Mouse (Mus musculus): ENCODE measurements around the gene Kcnh4. TPM values are rescaled to one million over a fixed set of nuclear protein-coding genes. Genes with fewer than 3 reads are reported as not detected.

Gene Kcnh4
- polyA plus RNA-seq, 1 experiment from 2014 or later: 0.12 TPM

GRCm38 (mm10) chr11:100769980-100770379, 10.2 kb upstream of the Kcnh4 start:
- Histone ChIP-seq H3K27me3 (replicated peaks; ENCODE audit: control insufficient read depth, insufficient read depth, low read length) (no peaks in the 10 kb centered on the region), H3K36me3 (ENCODE audit: control insufficient read depth, insufficient read depth) (no peaks in the 10 kb centered on the region), H3K9ac (ENCODE audit: low read depth, low read length) (0 out of 2 replicates have a peak overlapping the region, but pooled peaks have one; percentile 54), H3K4me2 (replicated peaks; ENCODE audit: low read depth) (peak overlapping the region; percentile 67), H3K9me3 (ENCODE audit: control insufficient read depth) (no peaks in the 10 kb centered on the region), H3K4me1 (replicated peaks; ENCODE audit: control insufficient read depth, insufficient read depth, low read length) (no peaks in the 10 kb centered on the region), H3K27ac (ENCODE audit: low read depth, low read length) (no peak overlapping the region), H3K4me3 (ENCODE audit: low read depth, low read length) (peak overlapping the region; percentile 58)
- no peak for TF ChIP-seq CTCF (IDR thresholded peaks at IDR 0.05; ENCODE audit: low read depth)
- 51% methylated on average over 6 of the region's 6 CpGs for WGBS
- no peak for ATAC-seq

DNA sequence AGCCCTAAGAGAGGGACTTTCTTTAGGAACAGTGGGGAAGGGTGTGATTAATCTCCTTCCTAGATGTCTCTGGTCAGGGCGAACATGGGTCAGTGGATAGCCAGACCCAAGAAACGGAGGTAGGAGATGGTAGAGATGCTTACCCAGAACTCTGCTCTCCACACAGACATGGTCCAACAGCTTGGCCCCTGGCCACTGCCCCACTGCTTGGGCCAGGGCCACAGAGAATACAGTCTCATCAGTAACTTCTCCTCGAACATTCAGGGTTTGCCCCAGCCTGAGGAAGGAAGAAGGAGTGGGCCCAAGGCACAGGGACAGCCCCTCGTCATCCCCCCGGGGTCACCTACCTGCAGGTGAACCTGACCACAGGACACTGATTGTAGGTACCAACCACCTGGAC, 8.1 kb upstream of the Kcnh4 start:
- Histone ChIP-seq H3K9me3 (ENCODE audit: control insufficient read depth) (no peaks in the 10 kb centered on the region), H3K27me3 (replicated peaks; ENCODE audit: control insufficient read depth, insufficient read depth, low read length) (no peaks in the 10 kb centered on the region), H3K36me3 (ENCODE audit: control insufficient read depth, insufficient read depth) (no peaks in the 10 kb centered on the region), H3K27ac (ENCODE audit: low read depth, low read length) (no peak overlapping the region), H3K4me1 (replicated peaks; ENCODE audit: control insufficient read depth, insufficient read depth, low read length) (no peaks in the 10 kb centered on the region), H3K4me2 (replicated peaks; ENCODE audit: low read depth) (no peak overlapping the region), H3K4me3 (ENCODE audit: low read depth, low read length) (no peak overlapping the region), H3K9ac (ENCODE audit: low read depth, low read length) (no peak overlapping the region)
- no peak for ATAC-seq
- WGBS: 88% methylated on average over 5 of the region's 5 CpGs
- TF ChIP-seq CTCF (IDR thresholded peaks at IDR 0.05; ENCODE audit: low read depth): no peak

- 79% methylated on average over 9 of the region's 9 CpGs for WGBS
- TF ChIP-seq CTCF (IDR thresholded peaks at IDR 0.05; ENCODE audit: low read depth): no peak
Measured at GRCm38 (mm10) chr11:100766726-100767125, 7.0 kb upstream of the Kcnh4 start.

GRCm38 (mm10) chr11:100762831-100763230, 3.1 kb upstream of the Kcnh4 start, which contains the start of gene Hcrt:
Hcrt (minus strand) TSS chr11:100762931.
- Histone ChIP-seq H3K36me3 (ENCODE audit: control insufficient read depth, insufficient read depth) (no peaks in the 10 kb centered on the region), H3K4me3 (ENCODE audit: low read depth, low read length) (peak within 1 kb of the TSS; percentile 47), H3K27ac (ENCODE audit: low read depth, low read length) (no peak within 1 kb of the TSS), H3K4me1 (replicated peaks; ENCODE audit: control insufficient read depth, insufficient read depth, low read length) (no peaks in the 10 kb centered on the region; the same call in 1 of the 2 replicates), H3K27me3 (replicated peaks; ENCODE audit: control insufficient read depth, insufficient read depth, low read length) (peaks cover 22% of the 10 kb centered on the region), H3K9me3 (ENCODE audit: control insufficient read depth) (no peaks in the 10 kb centered on the region), H3K4me2 (replicated peaks; ENCODE audit: low read depth) (peak within 1 kb of the TSS; percentile 76), H3K9ac (ENCODE audit: low read depth, low read length) (peak within 1 kb of the TSS; percentile 38)
- TF ChIP-seq CTCF (IDR thresholded peaks at IDR 0.05; ENCODE audit: low read depth): no peak
- WGBS: 91% methylated on average over 7 of the region's 7 CpGs
- ATAC-seq: no peak

More at GRCm38 (mm10) chr11:100766726-100767125, 7.0 kb upstream of the Kcnh4 start:
- ATAC-seq: no peak
- no peaks in the 10 kb centered on the region for H3K9me3 ChIP-seq (ENCODE audit: control insufficient read depth)
- H3K4me3 ChIP-seq (ENCODE audit: low read depth, low read length): no peak overlapping the region
- H3K36me3 ChIP-seq (ENCODE audit: control insufficient read depth, insufficient read depth): no peaks in the 10 kb centered on the region
- no peak overlapping the region for H3K27ac ChIP-seq (ENCODE audit: low read depth, low read length)
- no peak overlapping the region for H3K9ac ChIP-seq (ENCODE audit: low read depth, low read length)
- H3K4me2 ChIP-seq (replicated peaks; ENCODE audit: low read depth): no peak overlapping the region
- H3K27me3 ChIP-seq (replicated peaks; ENCODE audit: control insufficient read depth, insufficient read depth, low read length): no peaks in the 10 kb centered on the region
- no peaks in the 10 kb centered on the region for H3K4me1 ChIP-seq (replicated peaks; ENCODE audit: control insufficient read depth, insufficient read depth, low read length)

- Histone ChIP-seq H3K9ac (ENCODE audit: low read depth, low read length) (peak overlapping the region; percentile 38), H3K9me3 (ENCODE audit: control insufficient read depth) (no peaks in the 10 kb centered on the region), H3K36me3 (ENCODE audit: control insufficient read depth, insufficient read depth) (no peaks in the 10 kb centered on the region), H3K4me1 (replicated peaks; ENCODE audit: control insufficient read depth, insufficient read depth, low read length) (no peaks in the 10 kb centered on the region; the same call in 1 of the 2 replicates), H3K4me3 (ENCODE audit: low read depth, low read length) (peak overlapping the region; percentile 47), H3K27me3 (replicated peaks; ENCODE audit: control insufficient read depth, insufficient read depth, low read length) (peaks cover 25% of the 10 kb centered on the region), H3K4me2 (replicated peaks; ENCODE audit: low read depth) (peak overlapping the region; percentile 76), H3K27ac (ENCODE audit: low read depth, low read length) (no peak overlapping the region)
- peak; percentile 79 for TF ChIP-seq CTCF (IDR thresholded peaks at IDR 0.05; ENCODE audit: low read depth)
- peak; percentile 64 for ATAC-seq
- WGBS: under 1% methylated on average over 27 of the region's 27 CpGs
Measured at GRCm38 (mm10) chr11:100761547-100762045, 1.9 kb upstream of the Kcnh4 start.

GRCm38 (mm10) chr11:100758707-100759610, 783 bp downstream of the Kcnh4 start:
- H3K27ac ChIP-seq (ENCODE audit: low read depth, low read length): no peak overlapping the region
- 3% methylated on average over 35 of the region's 35 CpGs for WGBS
- H3K9me3 ChIP-seq (ENCODE audit: control insufficient read depth): no peaks in the 10 kb centered on the region
- ATAC-seq: no peak
- H3K9ac ChIP-seq (ENCODE audit: low read depth, low read length): no peak overlapping the region
- H3K4me1 ChIP-seq (replicated peaks; ENCODE audit: control insufficient read depth, insufficient read depth, low read length): no peaks in the 10 kb centered on the region; the same call in 1 of the 2 replicates
- H3K27me3 ChIP-seq (replicated peaks; ENCODE audit: control insufficient read depth, insufficient read depth, low read length): peaks cover 29% of the 10 kb centered on the region
- no peak for TF ChIP-seq CTCF (IDR thresholded peaks at IDR 0.05; ENCODE audit: low read depth)
- peak overlapping the region; percentile 64 for H3K4me2 ChIP-seq (replicated peaks; ENCODE audit: low read depth)
- peak overlapping the region; percentile 32 for H3K4me3 ChIP-seq (ENCODE audit: low read depth, low read length)
- no peaks in the 10 kb centered on the region for H3K36me3 ChIP-seq (ENCODE audit: control insufficient read depth, insufficient read depth)

Measured in intestine, postnatal 0 days (tissue).